Mouse (Mus musculus): ENCODE data around the gene Meis3. TPM values are rescaled to one million over a fixed set of nuclear protein-coding genes. Genes with fewer than 3 reads are reported as not detected.

Meis3 gene
- total and polyA plus RNA-seq, 2 experiments from 2014 or later: 90.9 to 98.6 TPM

DNA sequence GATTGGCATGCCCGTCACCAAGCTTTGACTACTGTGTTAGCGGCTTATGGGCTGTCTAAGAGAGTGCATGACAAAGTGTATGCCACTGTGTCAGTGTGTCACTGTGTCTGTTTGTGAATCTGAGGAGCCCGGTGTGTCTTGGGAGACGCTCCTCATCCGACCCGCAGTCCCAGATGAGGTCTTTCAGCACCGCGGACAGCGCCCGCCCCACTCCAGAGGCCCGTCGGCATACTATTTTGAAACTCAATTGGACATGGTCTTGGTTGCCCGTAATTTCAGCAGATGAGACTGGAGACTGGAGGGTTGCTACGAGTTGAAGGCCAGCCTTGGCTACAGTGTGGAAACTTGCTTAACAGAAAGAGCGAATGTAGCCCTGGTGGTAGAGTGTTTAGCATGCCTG is 27.2 kb upstream of the Meis3 start:
- Histone ChIP-seq H3K36me3 (ENCODE audit: insufficient read depth) (peaks cover 9% of the 10 kb centered on the region), H3K9me3 (ENCODE audit: low read length) (no peaks in the 10 kb centered on the region), H3K4me2 (ENCODE audit: low read depth) (no peak overlapping the region), H3K9ac (no peak overlapping the region), H3K27me3 (ENCODE audit: insufficient read depth, low read length) (no peaks in the 10 kb centered on the region), H3K27ac (ENCODE audit: low read depth, low read length) (no peak overlapping the region), H3K4me1 (ENCODE audit: insufficient read depth) (peaks cover 20% of the 10 kb centered on the region), H3K4me3 (ENCODE audit: low read depth, low read length) (no peak overlapping the region)
- ATAC-seq (peak; percentile 37), DNase-seq (no peak)
- 17% methylated on average over 15 of the region's 15 CpGs for WGBS
- no peak for TF ChIP-seq CTCF (IDR thresholded peaks at IDR 0.05; ENCODE audit: low read depth)

DNA sequence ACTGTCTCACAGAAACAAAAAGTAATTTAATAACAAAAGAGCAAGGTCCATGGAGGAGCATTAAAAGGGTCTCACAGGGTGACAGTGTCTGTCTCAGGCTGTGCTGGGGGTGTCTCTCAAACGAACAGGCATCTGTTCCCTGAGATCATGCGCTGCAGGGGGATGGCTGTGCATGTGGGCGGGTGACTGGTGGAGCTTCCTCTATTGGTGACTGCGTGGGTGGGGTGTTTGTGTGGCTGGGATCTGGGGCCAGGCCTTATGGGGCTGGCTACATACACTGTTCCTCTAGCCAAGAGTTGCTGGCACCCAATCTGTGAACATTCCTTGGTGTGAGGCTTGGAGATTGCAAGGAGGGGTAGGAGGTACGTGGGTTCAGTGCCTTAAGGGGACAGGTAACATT is 25.6 kb upstream of the Meis3 start:
- no peak overlapping the region for H3K27ac ChIP-seq (ENCODE audit: low read depth, low read length)
- H3K36me3 ChIP-seq (ENCODE audit: insufficient read depth): peaks cover 7% of the 10 kb centered on the region; the same call in 1 of the 2 replicates
- TF ChIP-seq CTCF (IDR thresholded peaks at IDR 0.05; ENCODE audit: low read depth): no peak
- peaks cover 20% of the 10 kb centered on the region for H3K4me1 ChIP-seq (ENCODE audit: insufficient read depth)
- 43% methylated on average over 5 of the region's 5 CpGs for WGBS
- H3K9me3 ChIP-seq (ENCODE audit: low read length): no peaks in the 10 kb centered on the region
- peak; percentile 58 for DNase-seq
- H3K4me2 ChIP-seq (ENCODE audit: low read depth): no peak overlapping the region
- ATAC-seq: peak; percentile 78
- H3K4me3 ChIP-seq (ENCODE audit: low read depth, low read length): no peak overlapping the region
- H3K27me3 ChIP-seq (ENCODE audit: insufficient read depth, low read length): no peaks in the 10 kb centered on the region
- H3K9ac ChIP-seq: no peak overlapping the region

DNA sequence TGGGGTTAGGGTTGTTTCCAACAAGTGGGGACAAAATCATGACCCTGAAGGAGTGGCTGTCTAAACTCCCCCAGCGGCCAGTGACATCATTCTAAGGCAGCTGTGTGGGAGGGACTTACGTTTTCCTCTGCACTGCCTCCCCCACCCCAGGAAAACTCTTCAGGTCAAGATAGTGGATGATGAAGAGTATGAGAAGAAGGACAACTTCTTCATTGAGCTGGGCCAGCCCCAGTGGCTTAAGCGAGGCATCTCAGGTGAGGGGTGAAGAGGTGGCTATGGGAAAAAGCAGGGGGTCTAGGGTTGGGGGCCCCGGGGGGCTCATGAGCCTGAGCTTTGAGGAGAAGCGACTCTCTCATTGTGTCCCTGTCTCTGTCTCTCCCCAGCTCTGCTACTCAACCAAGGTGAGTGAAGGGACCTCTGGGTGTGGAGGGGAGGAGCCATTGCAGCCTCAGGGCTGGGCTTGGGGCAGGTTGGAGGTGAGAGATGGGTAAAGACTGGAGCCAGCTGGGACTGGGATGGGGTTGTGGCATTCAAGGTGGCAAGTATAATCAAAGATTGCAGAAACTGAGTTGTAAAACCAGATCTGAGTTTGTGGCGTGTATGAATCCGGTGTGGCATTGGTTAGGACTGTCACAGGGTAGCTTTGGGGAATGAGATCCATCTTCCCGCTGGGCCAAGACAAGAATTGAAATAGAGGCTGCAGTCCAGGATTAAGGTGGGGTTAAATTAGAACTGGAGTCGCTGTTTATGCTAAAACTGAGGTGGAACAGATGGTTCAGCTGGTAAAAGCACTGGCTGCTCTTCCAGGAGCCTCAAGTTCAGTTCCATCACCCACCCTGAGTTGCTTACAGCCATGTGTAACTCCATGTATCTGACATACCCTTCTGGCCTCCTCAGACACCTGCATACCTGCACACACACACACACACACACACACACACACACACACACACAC is 24.4 kb upstream of the Meis3 start:
- H3K9ac ChIP-seq: no peak overlapping the region
- H3K4me1 ChIP-seq (ENCODE audit: insufficient read depth): peaks cover 20% of the 10 kb centered on the region
- H3K4me3 ChIP-seq (ENCODE audit: low read depth, low read length): no peak overlapping the region
- H3K27me3 ChIP-seq (ENCODE audit: insufficient read depth, low read length): no peaks in the 10 kb centered on the region
- no peaks in the 10 kb centered on the region for H3K9me3 ChIP-seq (ENCODE audit: low read length)
- TF ChIP-seq CTCF (IDR thresholded peaks at IDR 0.05; ENCODE audit: low read depth): no peak
- ATAC-seq: no peak
- no peak for DNase-seq
- no peak overlapping the region for H3K4me2 ChIP-seq (ENCODE audit: low read depth)
- no peaks in the 10 kb centered on the region; the same call in 1 of the 2 replicates for H3K36me3 ChIP-seq (ENCODE audit: insufficient read depth)
- 73% methylated on average over 9 of the region's 9 CpGs for WGBS
- H3K27ac ChIP-seq (ENCODE audit: low read depth, low read length): no peak overlapping the region

DNA sequence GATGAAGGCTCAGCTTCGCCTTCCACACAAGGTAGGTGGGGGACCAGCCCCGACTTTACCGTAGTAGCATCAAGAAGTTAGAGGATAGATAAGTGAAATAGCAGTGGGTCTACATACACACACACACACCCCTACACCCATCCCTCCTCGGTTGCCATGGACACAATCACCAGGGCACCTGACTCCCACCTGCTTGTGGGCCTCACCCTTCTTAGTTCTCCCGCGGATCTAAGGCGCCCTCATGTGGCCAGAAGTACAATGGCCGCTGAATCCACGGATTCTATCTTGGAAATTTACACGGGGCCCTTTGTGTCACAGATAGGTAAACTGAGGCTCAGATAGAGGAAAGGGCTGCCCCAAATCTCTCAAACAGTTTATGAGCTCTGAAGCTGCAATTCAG is 21.4 kb upstream of the Meis3 start:
- Histone ChIP-seq H3K4me3 (ENCODE audit: low read depth, low read length) (no peak overlapping the region), H3K4me1 (ENCODE audit: insufficient read depth) (peaks cover 6% of the 10 kb centered on the region), H3K27me3 (ENCODE audit: insufficient read depth, low read length) (peaks cover 4% of the 10 kb centered on the region; the same call in 1 of the 2 replicates), H3K9me3 (ENCODE audit: low read length) (no peaks in the 10 kb centered on the region), H3K36me3 (ENCODE audit: insufficient read depth) (no peaks in the 10 kb centered on the region), H3K9ac (no peak overlapping the region), H3K27ac (ENCODE audit: low read depth, low read length) (no peak overlapping the region), H3K4me2 (ENCODE audit: low read depth) (no peak overlapping the region)
- DNase-seq (peak; percentile 84), ATAC-seq (peak; percentile 70; the same call in 1 of the 2 replicates)
- TF ChIP-seq CTCF (IDR thresholded peaks at IDR 0.05; ENCODE audit: low read depth): peak; percentile 88
- WGBS: 16% methylated on average over 10 of the region's 10 CpGs

DNA sequence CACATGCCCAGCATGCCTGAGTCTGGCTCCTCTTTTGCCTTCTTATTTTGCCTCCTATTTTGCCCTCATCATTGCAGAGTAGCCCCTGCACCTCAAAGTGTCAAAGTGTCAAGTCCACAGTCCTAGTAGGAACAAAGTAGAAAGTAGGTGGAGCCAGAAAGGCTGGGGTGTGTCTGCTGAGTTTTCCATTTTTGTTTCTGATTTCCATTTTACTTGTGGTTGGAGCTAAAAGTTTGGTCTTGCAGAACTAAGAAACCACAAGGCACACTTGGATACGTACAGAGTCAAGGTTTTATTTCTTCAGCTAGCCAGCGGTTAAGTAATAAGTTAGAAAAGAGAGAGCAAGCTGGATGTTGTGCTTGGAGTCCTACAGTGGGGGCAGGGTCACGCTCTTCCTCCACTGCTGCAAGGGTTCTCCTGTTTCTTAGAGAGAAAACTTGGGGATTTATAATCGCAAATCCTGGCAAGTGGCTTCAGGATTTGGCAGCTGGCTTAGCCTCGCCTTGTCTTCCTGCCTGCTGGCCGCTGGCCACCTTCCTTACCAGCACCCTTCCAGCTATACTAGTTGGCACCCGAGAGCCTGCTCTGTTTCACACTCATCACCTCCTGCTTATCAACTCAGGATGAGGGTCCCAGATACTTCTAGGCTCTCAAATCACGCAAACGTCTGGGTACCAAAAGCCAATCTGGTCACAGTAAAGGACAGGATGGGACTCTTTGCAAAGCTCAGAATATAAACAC is 19.6 kb upstream of the Meis3 start:
- no peaks in the 10 kb centered on the region for H3K36me3 ChIP-seq (ENCODE audit: insufficient read depth)
- H3K4me2 ChIP-seq (ENCODE audit: low read depth): no peak overlapping the region
- H3K27me3 ChIP-seq (ENCODE audit: insufficient read depth, low read length): peaks cover 9% of the 10 kb centered on the region
- no peak overlapping the region for H3K9ac ChIP-seq
- H3K9me3 ChIP-seq (ENCODE audit: low read length): no peaks in the 10 kb centered on the region
- DNase-seq (peak; percentile 72), ATAC-seq (peak; percentile 50)
- H3K4me1 ChIP-seq (ENCODE audit: insufficient read depth): no peaks in the 10 kb centered on the region
- TF ChIP-seq CTCF (IDR thresholded peaks at IDR 0.05; ENCODE audit: low read depth): no peak
- H3K4me3 ChIP-seq (ENCODE audit: low read depth, low read length): no peak overlapping the region
- H3K27ac ChIP-seq (ENCODE audit: low read depth, low read length): no peak overlapping the region
- 58% methylated on average over 9 of the region's 9 CpGs for WGBS

DNA sequence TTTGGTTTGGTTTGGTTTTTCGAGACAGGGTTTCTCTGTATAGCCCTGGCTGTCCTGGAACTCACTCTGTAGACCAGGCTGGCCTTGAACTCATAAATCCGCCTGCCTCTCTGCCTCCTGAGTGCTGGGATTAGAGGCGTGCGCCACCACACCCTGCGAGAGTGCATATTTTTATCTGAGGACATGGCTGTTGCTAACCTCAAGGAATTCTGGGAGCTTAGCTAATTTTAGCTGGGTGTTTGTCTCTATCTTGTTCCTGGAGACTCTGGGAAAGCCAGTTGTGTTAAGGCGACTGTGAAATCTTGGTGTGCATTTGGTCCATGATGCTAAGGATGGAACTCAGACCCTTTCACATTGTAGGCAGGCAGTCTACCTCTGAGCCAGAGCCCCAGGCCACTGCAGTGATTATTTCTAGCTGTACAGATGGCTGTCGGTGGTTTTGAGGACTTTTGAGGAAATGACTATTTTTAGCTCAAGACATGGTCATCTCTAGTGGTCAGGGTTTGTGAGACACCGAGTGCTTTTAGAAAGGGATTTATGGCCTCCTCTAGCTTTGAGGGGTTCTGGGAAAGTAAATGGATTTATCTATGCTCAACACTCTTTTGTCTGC is 18.7 kb upstream of the Meis3 start:
- Histone ChIP-seq H3K27me3 (ENCODE audit: insufficient read depth, low read length) (peaks cover 9% of the 10 kb centered on the region), H3K4me2 (ENCODE audit: low read depth) (no peak overlapping the region), H3K4me1 (ENCODE audit: insufficient read depth) (no peaks in the 10 kb centered on the region), H3K36me3 (ENCODE audit: insufficient read depth) (no peaks in the 10 kb centered on the region), H3K4me3 (ENCODE audit: low read depth, low read length) (no peak overlapping the region), H3K9ac (no peak overlapping the region), H3K27ac (ENCODE audit: low read depth, low read length) (no peak overlapping the region), H3K9me3 (ENCODE audit: low read length) (no peaks in the 10 kb centered on the region)
- WGBS: 76% methylated on average over 8 of the region's 8 CpGs
- ATAC-seq: no peak
- no peak for DNase-seq
- TF ChIP-seq CTCF (IDR thresholded peaks at IDR 0.05; ENCODE audit: low read depth): no peak

Data from forebrain, postnatal 0 days (tissue).